Mouse (Mus musculus) lung, embryonic 14.5 days (tissue): ENCODE measurements around the gene Snta1. TPM values are rescaled to one million over a fixed set of nuclear protein-coding genes. Genes with fewer than 3 reads are reported as not detected.
A peak's percentile ranks its signal among the peaks of the same experiment; 100 is the strongest.

Experiments used
- ATAC-seq: fragments of 200-750 bp; cut with Nextera tagmentation; 2 replicates; pipeline ENCODE4 v1.8.0; 2017; ENCODE audit warnings: mild to moderate bottlenecking, moderate TSS enrichment, moderate library complexity; ENCODE audit not compliant: insufficient read depth
- DNase-seq: peaks from one replicate; pipeline ENCODE4 v3.0.0-alpha.2; 2015
- H3K27ac ChIP-seq: fragments of 300-500 bp; sonication (generic); 2 replicates; pipeline ENCODE4 v1.5.1; 2014; ENCODE audit warnings: low read depth, mild to moderate bottlenecking, moderate library complexity
- H3K27me3 ChIP-seq: fragments of 300-500 bp; sonication (generic); 2 replicates; pipeline ENCODE4 v1.6.1; 2014; ENCODE audit warnings: low read length, control low read depth; ENCODE audit not compliant: insufficient read depth
- H3K36me3 ChIP-seq: fragments of 300-500 bp; sonication (generic); 2 replicates; pipeline ENCODE4 v1.6.1; 2014; ENCODE audit warnings: control low read depth; ENCODE audit not compliant: insufficient read depth
- H3K4me1 ChIP-seq: fragments of 300-500 bp; sonication (generic); 2 replicates; pipeline ENCODE4 v1.6.1; 2014; ENCODE audit warnings: antibody characterized with exemption, control low read depth; ENCODE audit not compliant: insufficient read depth
- H3K4me2 ChIP-seq: fragments of 300-500 bp; sonication (generic); 2 replicates; pipeline ENCODE4 v1.6.1; 2014; ENCODE audit warnings: mild to moderate bottlenecking
- H3K4me3 ChIP-seq: fragments of 300-500 bp; sonication (generic); 2 replicates; pipeline ENCODE4 v1.5.1; 2014; ENCODE audit warnings: low read depth, low read length
- H3K9ac ChIP-seq: fragments of 300-500 bp; sonication (generic); 2 replicates; pipeline ENCODE4 v1.6.1; 2014
- H3K9me3 ChIP-seq: fragments of 300-500 bp; sonication (generic); 2 replicates; pipeline ENCODE4 v1.6.1; 2016; ENCODE audit warnings: low read depth, low read length, control low read depth
- CTCF ChIP-seq: IDR thresholded peaks from 2 replicates; pipeline ENCODE4 v1.5.1; 2016; ENCODE audit warnings: antibody characterized with exemption, low read depth
- WGBS: fragments of 180-500 bp; shearing (Covaris S2); extraction: QIAGEN DNeasy Blood & Tissue Kit; methylation state at CpG from one replicate; pipeline ENCODE4 v1.1.7; 2014; 5-methylcytosine and 5-hydroxymethylcytosine counted together
- polyA plus RNA-seq: library from polyadenylated mRNA; unstranded; fragments of >200 nt; fragmentation: Nextera tagmentation; extraction: Ambion mirVana; gene quantifications from 2 replicates; pipeline ENCODE4 v1.2.1, GENCODE M21; 2014

The Snta1 gene
- 3.8 and 3.9 TPM in 2 replicates for polyA plus RNA-seq

DNA sequence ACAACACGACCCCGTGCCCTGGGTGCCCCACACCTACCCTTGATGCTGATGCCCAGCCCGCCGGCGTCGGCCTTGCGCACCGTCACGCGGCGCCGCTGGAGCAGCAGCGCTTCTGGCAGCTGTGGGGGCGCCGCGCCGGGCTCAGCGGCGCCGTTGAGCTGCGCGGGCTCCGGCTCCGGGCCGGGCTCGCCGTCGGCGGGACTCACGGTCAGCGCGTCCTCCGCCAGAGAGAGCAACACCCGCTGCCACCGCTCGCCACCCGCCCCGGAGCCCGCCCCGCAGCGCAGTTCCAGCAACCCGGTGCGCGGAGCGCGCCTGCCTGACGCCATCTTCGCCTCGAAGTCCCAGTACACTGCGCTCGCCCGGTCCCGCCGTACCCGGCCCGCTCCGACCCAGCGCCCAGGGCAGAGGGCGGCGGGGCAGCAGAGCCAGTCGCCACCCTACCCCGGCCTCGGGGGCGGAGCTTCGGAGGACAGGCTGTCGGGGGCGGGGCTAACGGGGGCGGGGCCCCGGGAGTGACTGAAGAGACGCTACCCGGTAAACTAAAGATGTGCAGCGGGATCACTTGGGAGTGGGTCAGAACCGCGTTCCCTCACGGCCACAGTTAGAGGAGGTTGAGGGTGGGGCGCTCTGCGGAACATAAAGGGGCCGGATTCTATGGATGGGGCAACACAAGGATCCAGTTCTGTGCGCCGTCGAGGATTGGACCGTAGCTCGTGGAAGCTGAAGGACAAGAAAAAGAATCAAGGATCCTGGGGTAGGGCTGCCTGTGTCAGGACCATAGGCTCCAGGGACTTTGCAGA is at the start of gene Snta1:
TSS of gene Snta1 (minus strand) at position 457 of the 803 bp plus-strand sequence.
- Histone ChIP-seq H3K36me3 (no peaks in the 10 kb centered on the region), H3K4me1 (peaks cover 8% of the 10 kb centered on the region), H3K27me3 (0 out of 2 replicates have a peak, but pooled peaks cover 2% of the 10 kb centered on the region), H3K4me2 (peak within 1 kb of the TSS; percentile 81), H3K27ac (no peak within 1 kb of the TSS), H3K9ac (peak within 1 kb of the TSS; percentile 68), H3K9me3 (no peaks in the 10 kb centered on the region), H3K4me3 (peak within 1 kb of the TSS; percentile 67)
- DNase-seq (peak; percentile 82), ATAC-seq (peak; percentile 83)
- no peak for TF ChIP-seq CTCF
- WGBS: 2% methylated on average over 81 of the region's 84 CpGs

- H3K36me3 ChIP-seq: 0 out of 2 replicates have a peak, but pooled peaks cover 4% of the 10 kb centered on the region
- H3K4me2 ChIP-seq: no peak overlapping the region
- no peak for ATAC-seq
- no peak for TF ChIP-seq CTCF
- H3K9ac ChIP-seq: no peak overlapping the region
- H3K9me3 ChIP-seq: no peaks in the 10 kb centered on the region
- H3K4me3 ChIP-seq: no peak overlapping the region
- no peak for DNase-seq
- H3K27ac ChIP-seq: no peak overlapping the region
- no peaks in the 10 kb centered on the region for H3K27me3 ChIP-seq
- H3K4me1 ChIP-seq: peaks cover 3% of the 10 kb centered on the region; the same call in 1 of the 2 replicates
Observed at GRCm38 (mm10) chr2:154456621-154457020, 48.7 kb upstream of the Snta1 start.

DNA sequence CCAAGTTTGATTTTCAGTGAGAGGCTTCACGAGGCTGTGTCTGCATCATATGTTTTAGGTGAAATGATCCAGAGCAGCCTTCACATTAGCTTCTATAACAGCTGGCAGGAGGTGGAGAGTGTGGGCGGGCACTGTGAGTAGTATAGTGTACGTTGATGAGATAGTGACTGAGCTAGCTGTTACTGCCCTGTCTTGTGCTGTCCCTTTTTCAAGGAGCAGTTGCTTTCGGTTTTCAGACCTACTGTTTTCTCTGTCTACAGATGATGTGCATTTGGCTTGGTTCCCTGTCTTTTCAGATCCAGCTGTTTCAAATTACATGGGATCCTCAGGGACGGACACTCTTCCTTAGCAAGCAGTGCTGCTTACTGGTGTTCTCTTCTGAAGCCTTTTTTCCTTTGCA is 47.9 kb upstream of the Snta1 start:
- no peak for TF ChIP-seq CTCF
- H3K27me3 ChIP-seq: no peaks in the 10 kb centered on the region
- peak; percentile 86 for DNase-seq
- 0 out of 2 replicates have a peak, but pooled peaks cover 4% of the 10 kb centered on the region for H3K36me3 ChIP-seq
- WGBS: 32% methylated on average over 5 of the region's 5 CpGs
- peak overlapping the region; percentile 37 for H3K4me2 ChIP-seq
- no peak overlapping the region for H3K9ac ChIP-seq
- peak overlapping the region; percentile 75 for H3K27ac ChIP-seq
- no peaks in the 10 kb centered on the region for H3K9me3 ChIP-seq
- peaks cover 3% of the 10 kb centered on the region; the same call in 1 of the 2 replicates for H3K4me1 ChIP-seq
- H3K4me3 ChIP-seq: no peak overlapping the region
- ATAC-seq: peak; percentile 90

GRCm38 (mm10) chr2:154454605-154455004 is 46.7 kb upstream of the Snta1 start:
- peaks cover 3% of the 10 kb centered on the region; the same call in 1 of the 2 replicates for H3K4me1 ChIP-seq
- no peaks in the 10 kb centered on the region for H3K27me3 ChIP-seq
- no peak for TF ChIP-seq CTCF
- WGBS: 67% methylated on average over 3 of the region's 3 CpGs
- no peak overlapping the region for H3K9ac ChIP-seq
- H3K4me2 ChIP-seq: no peak overlapping the region
- no peak overlapping the region for H3K4me3 ChIP-seq
- ATAC-seq: no peak
- no peaks in the 10 kb centered on the region for H3K9me3 ChIP-seq
- no peak overlapping the region; the same call in 1 of the 2 replicates for H3K27ac ChIP-seq
- 0 out of 2 replicates have a peak, but pooled peaks cover 4% of the 10 kb centered on the region for H3K36me3 ChIP-seq
- DNase-seq: no peak

DNA sequence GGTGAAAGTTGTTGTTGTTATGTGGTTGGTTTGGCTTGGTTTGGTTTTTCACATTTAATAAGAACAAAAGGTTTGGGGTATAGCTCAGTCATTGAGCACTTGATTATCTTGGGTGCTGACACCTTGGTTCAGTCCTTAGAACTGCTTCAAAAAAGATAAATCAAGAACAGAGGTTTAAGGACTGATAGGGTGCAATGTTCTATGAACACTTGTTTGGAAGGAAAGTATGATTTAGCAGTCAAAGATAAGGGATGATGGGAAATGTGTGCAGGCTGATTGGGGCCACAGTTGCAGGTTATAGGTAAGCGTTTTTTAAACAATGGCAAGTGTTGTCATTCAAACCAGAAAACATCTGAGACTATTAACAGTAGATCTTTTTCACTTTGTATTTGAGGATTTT is 46.2 kb upstream of the Snta1 start:
- no peak overlapping the region; the same call in 1 of the 2 replicates for H3K27ac ChIP-seq
- ATAC-seq (no peak), DNase-seq (no peak)
- no peak overlapping the region for H3K9ac ChIP-seq
- 0 out of 2 replicates have a peak, but pooled peaks cover 4% of the 10 kb centered on the region for H3K36me3 ChIP-seq
- no peak overlapping the region for H3K4me3 ChIP-seq
- TF ChIP-seq CTCF: no peak
- no peaks in the 10 kb centered on the region for H3K27me3 ChIP-seq
- WGBS: 60% methylated on average over 1 of the region's 1 CpGs
- no peak overlapping the region for H3K4me2 ChIP-seq
- H3K4me1 ChIP-seq: peaks cover 3% of the 10 kb centered on the region; the same call in 1 of the 2 replicates
- H3K9me3 ChIP-seq: no peaks in the 10 kb centered on the region

GRCm38 (mm10) chr2:154452951-154453350 is 45.1 kb upstream of the Snta1 start:
- 86% methylated on average over 2 of the region's 2 CpGs for WGBS

GRCm38 (mm10) chr2:154448633-154449032 is 40.7 kb upstream of the Snta1 start:
- H3K4me2 ChIP-seq: no peak overlapping the region
- no peak for TF ChIP-seq CTCF
- no peaks in the 10 kb centered on the region for H3K4me1 ChIP-seq
- ATAC-seq (no peak), DNase-seq (no peak)
- no peak overlapping the region for H3K4me3 ChIP-seq
- no peaks in the 10 kb centered on the region for H3K9me3 ChIP-seq
- no peaks in the 10 kb centered on the region for H3K27me3 ChIP-seq
- peaks cover 10% of the 10 kb centered on the region for H3K36me3 ChIP-seq
- no peak overlapping the region for H3K27ac ChIP-seq
- H3K9ac ChIP-seq: no peak overlapping the region

More at GRCm38 (mm10) chr2:154452951-154453350, 45.1 kb upstream of the Snta1 start:
- Histone ChIP-seq H3K9ac (no peak overlapping the region), H3K4me1 (peaks cover 3% of the 10 kb centered on the region; the same call in 1 of the 2 replicates), H3K9me3 (no peaks in the 10 kb centered on the region), H3K4me2 (no peak overlapping the region), H3K4me3 (no peak overlapping the region), H3K27me3 (no peaks in the 10 kb centered on the region), H3K27ac (no peak overlapping the region), H3K36me3 (peaks cover 7% of the 10 kb centered on the region)
- TF ChIP-seq CTCF: no peak
- DNase-seq (no peak), ATAC-seq (no peak)
